Mouse (Mus musculus): Measurements from ENCODE around the gene Nfe2l1. TPM values are rescaled to one million over a fixed set of nuclear protein-coding genes. Genes with fewer than 3 reads are reported as not detected.

The Nfe2l1 gene
- polyA plus RNA-seq, 1 experiment from 2014 or later, result 56.0 TPM

DNA sequence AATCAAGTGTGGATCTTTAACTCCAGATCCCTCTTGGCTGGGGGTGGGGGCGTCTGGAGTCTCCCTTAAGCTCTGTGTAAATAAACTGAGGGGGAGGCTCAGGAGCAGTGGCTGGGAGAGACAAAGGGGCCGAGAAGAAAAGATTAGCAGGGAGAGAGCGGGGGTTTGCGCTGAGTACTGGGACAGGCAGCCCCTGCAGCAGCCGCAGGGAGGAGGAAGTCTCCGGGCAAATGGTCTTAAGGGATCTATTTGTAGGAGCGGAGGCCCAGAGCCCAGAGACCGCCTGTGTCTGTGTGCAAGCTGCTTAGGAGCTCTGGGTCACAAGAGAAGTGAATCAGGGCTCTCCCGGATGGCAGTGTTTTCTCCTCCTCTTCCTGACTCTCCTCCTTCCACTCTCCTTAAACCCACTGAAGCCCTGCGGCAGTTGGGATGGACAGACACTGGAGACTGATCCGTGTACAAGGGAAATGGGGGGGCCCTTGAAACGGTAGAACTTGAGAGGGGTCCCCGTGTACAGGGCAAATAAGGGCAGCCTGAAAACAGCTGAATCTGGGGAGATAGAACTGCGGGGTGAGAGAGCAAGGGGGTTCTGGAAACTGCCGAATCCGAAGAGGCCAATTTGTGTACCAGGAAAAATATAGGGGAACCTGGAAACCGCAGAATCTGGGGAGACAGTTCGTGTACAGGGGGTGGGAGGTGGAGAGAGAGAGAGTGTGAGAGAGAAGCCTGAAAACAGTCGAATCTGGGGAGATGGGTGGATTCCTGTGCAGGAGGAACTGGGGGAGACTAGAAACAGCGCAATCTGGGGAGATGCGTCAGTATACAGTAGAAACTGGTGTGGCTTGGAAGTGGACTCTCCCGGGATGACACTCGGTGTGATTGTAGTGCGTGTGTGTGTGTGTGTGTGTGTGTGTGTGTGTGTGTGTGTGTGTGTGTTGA lies 42.9 kb upstream of the Nfe2l1 start:
- no peaks in the 10 kb centered on the region for H3K36me3 ChIP-seq (ENCODE audit: control insufficient read depth, insufficient read depth, low read length)
- H3K27ac ChIP-seq (replicated peaks; ENCODE audit: low read depth, low read length), result peak overlapping the region; percentile 74
- H3K4me1 ChIP-seq (ENCODE audit: control insufficient read depth, insufficient read depth, low read length), result peaks cover 31% of the 10 kb centered on the region
- peak overlapping the region; percentile 10; the same call in 1 of the 2 replicates for H3K4me3 ChIP-seq (ENCODE audit: low read depth, low read length)
- no peaks in the 10 kb centered on the region for H3K9me3 ChIP-seq (ENCODE audit: control insufficient read depth, low read length)
- peak; percentile 60 for ATAC-seq (ENCODE audit: low read depth)
- H3K4me2 ChIP-seq (ENCODE audit: low read depth, low read length), result peak overlapping the region; percentile 38
- peak; percentile 83 for DNase-seq (ENCODE audit: low spot score)
- 0 out of 2 replicates have a peak, but pooled peaks cover 3% of the 10 kb centered on the region for H3K27me3 ChIP-seq (replicated peaks; ENCODE audit: control insufficient read depth, insufficient read depth, low read length)
- WGBS, result 7% methylated on average over 21 of the region's 24 CpGs
- H3K9ac ChIP-seq (ENCODE audit: low read depth, low read length), result peak overlapping the region; percentile 51

DNA sequence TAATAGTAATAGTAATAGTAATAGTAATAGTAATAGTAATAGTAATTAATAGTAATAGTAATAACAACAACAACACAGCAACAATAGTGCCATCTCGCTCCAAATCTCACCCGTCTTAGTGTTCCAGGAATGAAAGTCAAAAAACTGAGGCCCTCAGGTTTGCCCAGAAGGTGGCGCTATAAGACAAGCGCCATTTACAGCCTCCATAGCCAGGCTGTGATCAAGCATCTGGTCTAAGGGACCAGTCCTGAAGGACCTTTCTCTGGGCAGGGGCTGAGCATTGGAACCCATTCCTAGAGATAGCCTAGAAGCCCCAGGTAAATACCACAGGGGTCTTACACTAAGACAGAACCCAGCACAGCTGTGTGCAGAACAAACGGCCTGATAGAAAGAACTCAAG lies 37.4 kb upstream of the Nfe2l1 start:
- 0 out of 2 replicates have a peak, but pooled peaks have one; percentile 20 for ATAC-seq (ENCODE audit: low read depth)
- Histone ChIP-seq H3K27ac (replicated peaks; ENCODE audit: low read depth, low read length) (no peak overlapping the region), H3K4me1 (ENCODE audit: control insufficient read depth, insufficient read depth, low read length) (peaks cover 10% of the 10 kb centered on the region; the same call in 1 of the 2 replicates), H3K9ac (ENCODE audit: low read depth, low read length) (no peak overlapping the region), H3K36me3 (ENCODE audit: control insufficient read depth, insufficient read depth, low read length) (no peaks in the 10 kb centered on the region), H3K4me2 (ENCODE audit: low read depth, low read length) (no peak overlapping the region), H3K4me3 (ENCODE audit: low read depth, low read length) (no peak overlapping the region), H3K9me3 (ENCODE audit: control insufficient read depth, low read length) (no peaks in the 10 kb centered on the region), H3K27me3 (replicated peaks; ENCODE audit: control insufficient read depth, insufficient read depth, low read length) (no peaks in the 10 kb centered on the region)
- DNase-seq (ENCODE audit: low spot score), result peak; percentile 72
- WGBS, result 11% methylated on average over 5 of the region's 5 CpGs

DNA sequence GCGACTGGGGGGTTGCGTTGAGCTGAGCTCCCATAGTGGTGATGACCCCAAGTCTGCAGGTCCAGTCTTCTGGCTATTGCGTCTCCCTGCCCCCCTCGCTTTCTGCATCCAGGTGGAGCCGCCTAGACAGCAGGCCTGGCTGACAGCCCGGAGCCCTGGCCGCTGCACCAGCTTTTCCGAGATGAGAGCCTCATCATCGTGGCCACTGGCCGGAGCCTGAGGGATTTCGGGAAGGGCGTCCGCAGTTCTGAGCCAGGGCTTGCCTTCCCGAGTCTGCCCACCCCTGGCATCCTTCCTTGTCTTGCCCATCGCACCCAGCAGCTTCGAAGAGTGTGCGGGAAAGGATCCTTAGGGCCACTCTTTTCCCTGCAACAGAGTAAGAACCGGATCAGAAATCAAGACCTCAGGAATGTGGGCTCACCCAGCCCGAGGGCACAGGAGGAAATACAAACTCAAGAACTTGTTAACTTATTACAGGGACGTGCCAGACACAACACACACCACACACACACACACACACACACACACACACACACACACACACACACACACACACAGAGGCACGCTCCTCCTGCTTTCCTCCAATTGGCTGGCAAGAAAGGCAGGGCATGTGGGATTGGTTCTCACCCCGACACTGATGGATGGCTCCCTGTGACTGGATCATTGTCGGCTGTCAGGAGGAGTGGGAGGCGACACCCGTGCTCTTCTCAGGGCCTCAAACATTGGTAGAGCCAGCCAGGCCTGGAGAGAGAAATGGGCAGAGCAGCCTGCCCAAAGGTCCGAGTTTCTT lies 33.6 kb upstream of the Nfe2l1 start:
- peak overlapping the region; percentile 52 for H3K27ac ChIP-seq (replicated peaks; ENCODE audit: low read depth, low read length)
- ATAC-seq (ENCODE audit: low read depth), result peak; percentile 48; the same call in 1 of the 2 replicates
- H3K4me3 ChIP-seq (ENCODE audit: low read depth, low read length), result no peak overlapping the region
- no peak overlapping the region; the same call in 1 of the 2 replicates for H3K9ac ChIP-seq (ENCODE audit: low read depth, low read length)
- 16% methylated on average over 25 of the region's 26 CpGs for WGBS
- H3K36me3 ChIP-seq (ENCODE audit: control insufficient read depth, insufficient read depth, low read length), result no peaks in the 10 kb centered on the region
- no peaks in the 10 kb centered on the region for H3K9me3 ChIP-seq (ENCODE audit: control insufficient read depth, low read length)
- H3K4me1 ChIP-seq (ENCODE audit: control insufficient read depth, insufficient read depth, low read length), result peaks cover 17% of the 10 kb centered on the region
- peak overlapping the region; percentile 32 for H3K4me2 ChIP-seq (ENCODE audit: low read depth, low read length)
- DNase-seq (ENCODE audit: low spot score), result peak; percentile 88
- H3K27me3 ChIP-seq (replicated peaks; ENCODE audit: control insufficient read depth, insufficient read depth, low read length), result no peaks in the 10 kb centered on the region

DNA sequence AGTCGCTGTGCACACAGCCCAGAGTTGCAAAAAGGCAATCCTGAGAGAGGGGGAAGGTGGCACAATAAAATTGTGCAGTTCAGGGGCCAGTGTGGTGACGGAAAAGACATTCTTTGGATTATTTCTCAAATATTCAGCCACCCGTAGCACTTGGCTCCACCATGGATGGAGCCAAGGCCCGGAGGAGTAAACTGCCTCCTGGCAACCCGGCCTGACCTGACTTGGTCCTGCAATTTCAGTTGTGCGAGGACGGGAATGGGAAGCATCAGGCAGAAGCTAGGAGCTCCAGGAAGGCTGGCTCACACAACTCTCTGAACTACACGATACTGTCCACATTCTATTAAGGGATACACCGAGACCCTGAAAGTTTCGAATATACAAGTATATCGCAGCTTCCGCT lies 32.8 kb upstream of the Nfe2l1 start:
- peak overlapping the region; percentile 40; the same call in 1 of the 2 replicates for H3K4me3 ChIP-seq (ENCODE audit: low read depth, low read length)
- H3K27ac ChIP-seq (replicated peaks; ENCODE audit: low read depth, low read length), result peak overlapping the region; percentile 52; the same call in 1 of the 2 replicates
- H3K9me3 ChIP-seq (ENCODE audit: control insufficient read depth, low read length), result no peaks in the 10 kb centered on the region
- no peak for DNase-seq (ENCODE audit: low spot score)
- H3K4me1 ChIP-seq (ENCODE audit: control insufficient read depth, insufficient read depth, low read length), result peaks cover 17% of the 10 kb centered on the region
- H3K4me2 ChIP-seq (ENCODE audit: low read depth, low read length), result peak overlapping the region; percentile 87
- WGBS, result 65% methylated on average over 12 of the region's 12 CpGs
- peaks cover under 1% of the 10 kb centered on the region; the same call in 1 of the 2 replicates for H3K36me3 ChIP-seq (ENCODE audit: control insufficient read depth, insufficient read depth, low read length)
- H3K9ac ChIP-seq (ENCODE audit: low read depth, low read length), result 0 out of 2 replicates have a peak overlapping the region, but pooled peaks have one; percentile 30
- no peaks in the 10 kb centered on the region for H3K27me3 ChIP-seq (replicated peaks; ENCODE audit: control insufficient read depth, insufficient read depth, low read length)
- no peak for ATAC-seq (ENCODE audit: low read depth)

DNA sequence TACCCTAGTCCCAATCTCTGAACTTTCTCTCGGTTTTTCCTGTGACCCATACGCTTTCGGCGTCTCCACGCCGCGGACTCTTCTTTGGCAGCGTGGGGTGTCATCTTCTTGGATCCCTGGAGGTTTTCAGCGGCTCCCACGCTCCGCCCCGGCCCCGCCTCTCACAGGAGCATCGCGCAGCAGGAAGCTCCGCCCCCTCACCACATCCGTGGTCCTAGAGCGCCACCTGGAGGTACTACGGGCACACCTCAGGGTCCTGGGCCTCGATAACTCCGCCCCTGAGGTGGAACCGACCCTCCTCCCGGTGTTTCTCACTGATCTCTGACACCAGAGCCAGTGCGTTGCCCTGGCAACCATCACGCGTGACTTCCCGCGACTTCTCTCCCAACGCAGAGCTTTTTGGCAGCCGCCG lies 32.1 kb upstream of the Nfe2l1 start:
- no peaks in the 10 kb centered on the region for H3K9me3 ChIP-seq (ENCODE audit: control insufficient read depth, low read length)
- no peaks in the 10 kb centered on the region for H3K27me3 ChIP-seq (replicated peaks; ENCODE audit: control insufficient read depth, insufficient read depth, low read length)
- H3K4me3 ChIP-seq (ENCODE audit: low read depth, low read length), result peak overlapping the region; percentile 40
- H3K4me2 ChIP-seq (ENCODE audit: low read depth, low read length), result peak overlapping the region; percentile 87
- peak overlapping the region; percentile 57 for H3K9ac ChIP-seq (ENCODE audit: low read depth, low read length)
- ATAC-seq (ENCODE audit: low read depth) (peak; percentile 87), DNase-seq (ENCODE audit: low spot score) (peak; percentile 96)
- peaks cover 17% of the 10 kb centered on the region for H3K4me1 ChIP-seq (ENCODE audit: control insufficient read depth, insufficient read depth, low read length)
- WGBS, result 0% methylated on average over 31 of the region's 31 CpGs
- peaks cover 7% of the 10 kb centered on the region; the same call in 1 of the 2 replicates for H3K36me3 ChIP-seq (ENCODE audit: control insufficient read depth, insufficient read depth, low read length)
- peak overlapping the region; percentile 80; the same call in 1 of the 2 replicates for H3K27ac ChIP-seq (replicated peaks; ENCODE audit: low read depth, low read length)

DNA sequence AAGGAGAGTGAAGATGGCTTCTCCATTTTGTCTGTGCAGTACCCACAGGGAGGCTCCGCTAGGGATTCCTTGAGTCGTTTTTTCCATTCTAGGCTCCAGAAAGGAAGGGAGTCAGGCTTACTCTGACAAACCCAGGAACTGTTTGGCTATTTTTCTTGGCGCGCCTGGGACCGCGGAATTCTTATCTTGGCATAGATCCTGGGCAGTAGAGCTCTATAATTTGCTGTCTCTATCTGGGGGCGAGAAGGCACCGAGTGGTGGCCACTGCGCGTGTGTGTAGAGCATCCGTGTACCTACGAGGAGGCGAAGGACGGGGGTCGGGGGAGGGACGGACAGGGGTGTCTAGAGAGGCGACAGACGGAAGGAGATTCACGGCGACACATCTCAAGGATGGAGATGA lies 31.7 kb upstream of the Nfe2l1 start:
- Histone ChIP-seq H3K9me3 (ENCODE audit: control insufficient read depth, low read length) (no peaks in the 10 kb centered on the region), H3K4me3 (ENCODE audit: low read depth, low read length) (peak overlapping the region; percentile 40), H3K4me1 (ENCODE audit: control insufficient read depth, insufficient read depth, low read length) (peaks cover 17% of the 10 kb centered on the region), H3K27me3 (replicated peaks; ENCODE audit: control insufficient read depth, insufficient read depth, low read length) (no peaks in the 10 kb centered on the region), H3K9ac (ENCODE audit: low read depth, low read length) (peak overlapping the region; percentile 57), H3K36me3 (ENCODE audit: control insufficient read depth, insufficient read depth, low read length) (peaks cover 7% of the 10 kb centered on the region; the same call in 1 of the 2 replicates), H3K4me2 (ENCODE audit: low read depth, low read length) (peak overlapping the region; percentile 87), H3K27ac (replicated peaks; ENCODE audit: low read depth, low read length) (peak overlapping the region; percentile 80)
- WGBS, result 1% methylated on average over 20 of the region's 20 CpGs
- peak; percentile 37 for ATAC-seq (ENCODE audit: low read depth)
- peak; percentile 90 for DNase-seq (ENCODE audit: low spot score)

DNA sequence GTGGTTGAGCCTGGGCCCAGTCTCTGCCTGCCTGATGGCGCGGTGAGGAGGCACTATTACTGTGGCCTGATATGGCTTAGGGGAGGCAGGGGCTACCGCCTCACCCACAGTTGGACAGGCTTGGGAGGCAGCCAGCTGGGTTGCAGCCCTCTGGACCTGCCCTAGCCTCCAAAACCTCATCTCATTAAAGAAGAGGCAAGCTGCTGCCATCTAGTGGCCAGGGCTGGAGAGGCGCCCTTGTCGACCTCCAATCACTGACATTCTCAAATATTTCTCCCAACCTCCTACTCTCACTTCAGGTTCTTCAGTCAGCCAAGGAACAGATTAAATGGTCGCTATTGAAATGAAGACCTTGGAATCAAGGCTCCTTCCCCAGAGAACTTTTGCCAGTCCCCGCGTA lies 30.8 kb upstream of the Nfe2l1 start:
- WGBS, result 7% methylated on average over 8 of the region's 8 CpGs
- ATAC-seq (ENCODE audit: low read depth), result peak; percentile 45
- H3K27ac ChIP-seq (replicated peaks; ENCODE audit: low read depth, low read length), result peak overlapping the region; percentile 80
- peaks cover 17% of the 10 kb centered on the region for H3K4me1 ChIP-seq (ENCODE audit: control insufficient read depth, insufficient read depth, low read length)
- H3K27me3 ChIP-seq (replicated peaks; ENCODE audit: control insufficient read depth, insufficient read depth, low read length), result no peaks in the 10 kb centered on the region
- H3K9ac ChIP-seq (ENCODE audit: low read depth, low read length), result no peak overlapping the region
- no peaks in the 10 kb centered on the region for H3K9me3 ChIP-seq (ENCODE audit: control insufficient read depth, low read length)
- H3K36me3 ChIP-seq (ENCODE audit: control insufficient read depth, insufficient read depth, low read length), result peaks cover 7% of the 10 kb centered on the region; the same call in 1 of the 2 replicates
- DNase-seq (ENCODE audit: low spot score), result peak; percentile 89
- H3K4me2 ChIP-seq (ENCODE audit: low read depth, low read length), result peak overlapping the region; percentile 87
- no peak overlapping the region for H3K4me3 ChIP-seq (ENCODE audit: low read depth, low read length)

DNA sequence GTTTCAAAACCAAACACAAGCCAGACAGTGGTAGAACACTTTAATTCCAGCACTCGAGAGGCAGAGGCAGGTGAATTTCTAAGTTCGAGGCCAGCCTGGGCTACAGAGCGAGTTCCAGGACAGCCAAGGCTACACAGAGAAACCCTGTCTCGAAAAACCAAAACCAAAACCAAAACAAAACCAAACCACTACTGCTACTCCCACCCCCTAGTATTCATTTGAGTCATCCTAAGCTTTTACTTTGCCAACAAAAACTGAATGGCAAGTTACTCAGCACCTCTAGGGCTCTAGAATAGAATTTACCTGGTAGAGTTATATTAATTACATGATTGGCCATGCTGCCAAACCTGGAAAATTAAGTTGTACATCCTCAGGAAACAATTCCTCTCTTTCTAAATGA lies 29.9 kb upstream of the Nfe2l1 start:
- ATAC-seq (ENCODE audit: low read depth) (no peak), DNase-seq (ENCODE audit: low spot score) (no peak)
- H3K4me2 ChIP-seq (ENCODE audit: low read depth, low read length), result no peak overlapping the region
- H3K27me3 ChIP-seq (replicated peaks; ENCODE audit: control insufficient read depth, insufficient read depth, low read length), result no peaks in the 10 kb centered on the region
- no peak overlapping the region for H3K27ac ChIP-seq (replicated peaks; ENCODE audit: low read depth, low read length)
- H3K36me3 ChIP-seq (ENCODE audit: control insufficient read depth, insufficient read depth, low read length), result peaks cover 14% of the 10 kb centered on the region; the same call in 1 of the 2 replicates
- H3K9ac ChIP-seq (ENCODE audit: low read depth, low read length), result no peak overlapping the region
- H3K9me3 ChIP-seq (ENCODE audit: control insufficient read depth, low read length), result no peaks in the 10 kb centered on the region
- WGBS, result 83% methylated on average over 4 of the region's 4 CpGs
- H3K4me3 ChIP-seq (ENCODE audit: low read depth, low read length), result no peak overlapping the region
- peaks cover 17% of the 10 kb centered on the region for H3K4me1 ChIP-seq (ENCODE audit: control insufficient read depth, insufficient read depth, low read length)

Data from embryonic facial prominence, embryonic 14.5 days (tissue).